Mouse (Mus musculus): Measurements from ENCODE around the gene Pmm2. TPM values are rescaled to one million over a fixed set of nuclear protein-coding genes. Genes with fewer than 3 reads are reported as not detected.
A peak's percentile ranks its signal among the peaks of the same experiment; 100 is the strongest.

Pmm2 gene
- polyA plus RNA-seq, 1 experiment: 20.9 TPM

DNA sequence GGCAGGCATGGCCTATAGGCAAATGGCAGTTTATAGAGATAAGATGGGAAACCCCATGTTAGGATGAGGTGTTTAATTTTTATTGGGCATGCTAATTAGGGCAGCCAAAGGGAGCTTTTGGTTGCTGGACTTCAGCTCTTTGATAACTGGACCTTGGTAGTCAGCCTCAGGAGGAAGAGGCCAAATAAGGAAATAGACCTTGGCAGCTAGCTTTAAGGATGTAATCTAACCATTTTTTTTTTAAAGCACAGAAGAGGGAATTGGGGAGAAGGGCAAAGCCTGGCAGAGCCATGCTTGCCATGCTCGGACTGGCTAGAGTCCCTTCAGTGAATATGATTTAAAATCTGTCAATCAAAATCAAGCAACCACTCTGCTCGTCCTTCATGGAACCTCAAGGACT is 7.1 kb upstream of the Pmm2 start:
- Histone ChIP-seq H3K27me3 (ENCODE audit: control insufficient read depth, insufficient read depth, low read length, poor library complexity, severe bottlenecking) (no peaks in the 10 kb centered on the region), H3K4me3 (ENCODE audit: low read depth, low read length) (no peak overlapping the region), H3K27ac (ENCODE audit: insufficient read depth, low read length) (no peak overlapping the region), H3K9me3 (replicated peaks; ENCODE audit: control insufficient read depth, insufficient read depth, low read length, poor library complexity, severe bottlenecking) (no peaks in the 10 kb centered on the region), H3K9ac (ENCODE audit: low read depth, poor library complexity, severe bottlenecking) (no peak overlapping the region), H3K4me1 (ENCODE audit: control insufficient read depth, insufficient read depth, low read length) (no peaks in the 10 kb centered on the region), H3K36me3 (ENCODE audit: control insufficient read depth, insufficient read depth, low read length, poor library complexity, severe bottlenecking) (peaks cover 8% of the 10 kb centered on the region; the same call in 1 of the 2 replicates)
- TF ChIP-seq CTCF (IDR thresholded peaks at IDR 0.05; ENCODE audit: low read depth, low read length): no peak
- no peak for TF ChIP-seq EP300 (IDR thresholded peaks at IDR 0.05; ENCODE audit: insufficient read depth, low read depth, low read length)
- no peak for TF ChIP-seq POLR2A (IDR thresholded peaks at IDR 0.05; ENCODE audit: insufficient read depth, low read length)

GRCm38 (mm10) chr16:8631428-8631827 is 6.0 kb upstream of the Pmm2 start:
- Histone ChIP-seq H3K9ac (ENCODE audit: low read depth, poor library complexity, severe bottlenecking) (no peak overlapping the region), H3K9me3 (replicated peaks; ENCODE audit: control insufficient read depth, insufficient read depth, low read length, poor library complexity, severe bottlenecking) (no peaks in the 10 kb centered on the region), H3K4me1 (ENCODE audit: control insufficient read depth, insufficient read depth, low read length) (no peaks in the 10 kb centered on the region), H3K27ac (ENCODE audit: insufficient read depth, low read length) (no peak overlapping the region), H3K4me3 (ENCODE audit: low read depth, low read length) (no peak overlapping the region), H3K27me3 (ENCODE audit: control insufficient read depth, insufficient read depth, low read length, poor library complexity, severe bottlenecking) (no peaks in the 10 kb centered on the region), H3K36me3 (ENCODE audit: control insufficient read depth, insufficient read depth, low read length, poor library complexity, severe bottlenecking) (peaks cover 8% of the 10 kb centered on the region; the same call in 1 of the 2 replicates)
- TF ChIP-seq EP300 (IDR thresholded peaks at IDR 0.05; ENCODE audit: insufficient read depth, low read depth, low read length) (no peak), POLR2A (IDR thresholded peaks at IDR 0.05; ENCODE audit: insufficient read depth, low read length) (no peak), CTCF (IDR thresholded peaks at IDR 0.05; ENCODE audit: low read depth, low read length) (no peak)

DNA sequence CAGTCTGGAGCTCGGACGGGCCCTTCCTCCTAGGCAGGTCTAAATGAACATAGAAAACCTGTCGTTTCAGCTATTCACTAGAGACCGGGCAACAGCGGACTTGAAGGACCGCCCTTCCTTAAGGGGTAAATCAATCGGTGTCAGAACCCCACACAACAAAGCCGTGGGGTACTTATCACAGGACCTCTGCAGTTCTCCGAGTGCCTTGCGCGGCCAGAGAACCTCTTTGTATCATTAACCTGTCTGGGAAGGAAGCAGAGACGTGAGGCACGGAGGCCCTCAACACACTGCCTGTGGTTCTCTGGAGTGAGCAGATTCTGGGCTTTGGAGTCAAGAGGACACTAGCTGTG is 632 bp upstream of the Pmm2 start:
- Histone ChIP-seq H3K4me3 (ENCODE audit: low read depth, low read length) (peak overlapping the region; percentile 99), H3K4me1 (ENCODE audit: control insufficient read depth, insufficient read depth, low read length) (no peaks in the 10 kb centered on the region), H3K9ac (ENCODE audit: low read depth, poor library complexity, severe bottlenecking) (peak overlapping the region; percentile 77), H3K27ac (ENCODE audit: insufficient read depth, low read length) (peak overlapping the region; percentile 42; the same call in 1 of the 2 replicates), H3K27me3 (ENCODE audit: control insufficient read depth, insufficient read depth, low read length, poor library complexity, severe bottlenecking) (no peaks in the 10 kb centered on the region), H3K36me3 (ENCODE audit: control insufficient read depth, insufficient read depth, low read length, poor library complexity, severe bottlenecking) (peaks cover 8% of the 10 kb centered on the region; the same call in 1 of the 2 replicates), H3K9me3 (replicated peaks; ENCODE audit: control insufficient read depth, insufficient read depth, low read length, poor library complexity, severe bottlenecking) (no peaks in the 10 kb centered on the region)
- TF ChIP-seq EP300 (IDR thresholded peaks at IDR 0.05; ENCODE audit: insufficient read depth, low read depth, low read length): no peak
- TF ChIP-seq CTCF (IDR thresholded peaks at IDR 0.05; ENCODE audit: low read depth, low read length): no peak
- TF ChIP-seq POLR2A (IDR thresholded peaks at IDR 0.05; ENCODE audit: insufficient read depth, low read length): no peak

GRCm38 (mm10) chr16:8638131-8638530 is 657 bp downstream of the Pmm2 start:
- H3K36me3 ChIP-seq (ENCODE audit: control insufficient read depth, insufficient read depth, low read length, poor library complexity, severe bottlenecking): peaks cover 5% of the 10 kb centered on the region; the same call in 1 of the 2 replicates
- no peaks in the 10 kb centered on the region for H3K27me3 ChIP-seq (ENCODE audit: control insufficient read depth, insufficient read depth, low read length, poor library complexity, severe bottlenecking)
- no peak for TF ChIP-seq POLR2A (IDR thresholded peaks at IDR 0.05; ENCODE audit: insufficient read depth, low read length)
- no peak for TF ChIP-seq EP300 (IDR thresholded peaks at IDR 0.05; ENCODE audit: insufficient read depth, low read depth, low read length)
- no peak for TF ChIP-seq CTCF (IDR thresholded peaks at IDR 0.05; ENCODE audit: low read depth, low read length)
- H3K27ac ChIP-seq (ENCODE audit: insufficient read depth, low read length): no peak overlapping the region
- H3K4me3 ChIP-seq (ENCODE audit: low read depth, low read length): peak overlapping the region; percentile 99
- H3K9me3 ChIP-seq (replicated peaks; ENCODE audit: control insufficient read depth, insufficient read depth, low read length, poor library complexity, severe bottlenecking): no peaks in the 10 kb centered on the region
- H3K4me1 ChIP-seq (ENCODE audit: control insufficient read depth, insufficient read depth, low read length): no peaks in the 10 kb centered on the region
- peak overlapping the region; percentile 77 for H3K9ac ChIP-seq (ENCODE audit: low read depth, poor library complexity, severe bottlenecking)

GRCm38 (mm10) chr16:8639466-8640191 is 2.2 kb downstream of the Pmm2 start:
- no peak overlapping the region for H3K27ac ChIP-seq (ENCODE audit: insufficient read depth, low read length)
- TF ChIP-seq POLR2A (IDR thresholded peaks at IDR 0.05; ENCODE audit: insufficient read depth, low read length) (no peak), CTCF (IDR thresholded peaks at IDR 0.05; ENCODE audit: low read depth, low read length) (no peak), EP300 (IDR thresholded peaks at IDR 0.05; ENCODE audit: insufficient read depth, low read depth, low read length) (no peak)
- H3K36me3 ChIP-seq (ENCODE audit: control insufficient read depth, insufficient read depth, low read length, poor library complexity, severe bottlenecking): peaks cover 5% of the 10 kb centered on the region; the same call in 1 of the 2 replicates
- no peaks in the 10 kb centered on the region for H3K4me1 ChIP-seq (ENCODE audit: control insufficient read depth, insufficient read depth, low read length)
- H3K9ac ChIP-seq (ENCODE audit: low read depth, poor library complexity, severe bottlenecking): no peak overlapping the region
- H3K9me3 ChIP-seq (replicated peaks; ENCODE audit: control insufficient read depth, insufficient read depth, low read length, poor library complexity, severe bottlenecking): no peaks in the 10 kb centered on the region
- no peak overlapping the region for H3K4me3 ChIP-seq (ENCODE audit: low read depth, low read length)
- H3K27me3 ChIP-seq (ENCODE audit: control insufficient read depth, insufficient read depth, low read length, poor library complexity, severe bottlenecking): no peaks in the 10 kb centered on the region

- peaks cover 13% of the 10 kb centered on the region for H3K36me3 ChIP-seq (ENCODE audit: control insufficient read depth, insufficient read depth, low read length, poor library complexity, severe bottlenecking)
- no peak overlapping the region for H3K27ac ChIP-seq (ENCODE audit: insufficient read depth, low read length)
- H3K4me3 ChIP-seq (ENCODE audit: low read depth, low read length): no peak overlapping the region
- H3K4me1 ChIP-seq (ENCODE audit: control insufficient read depth, insufficient read depth, low read length): no peaks in the 10 kb centered on the region
- H3K27me3 ChIP-seq (ENCODE audit: control insufficient read depth, insufficient read depth, low read length, poor library complexity, severe bottlenecking): no peaks in the 10 kb centered on the region
- peak; percentile 80 for TF ChIP-seq CTCF (IDR thresholded peaks at IDR 0.05; ENCODE audit: low read depth, low read length)
- TF ChIP-seq EP300 (IDR thresholded peaks at IDR 0.05; ENCODE audit: insufficient read depth, low read depth, low read length): no peak
- no peak overlapping the region for H3K9ac ChIP-seq (ENCODE audit: low read depth, poor library complexity, severe bottlenecking)
- no peaks in the 10 kb centered on the region for H3K9me3 ChIP-seq (replicated peaks; ENCODE audit: control insufficient read depth, insufficient read depth, low read length, poor library complexity, severe bottlenecking)
Observed at GRCm38 (mm10) chr16:8643855-8644254, 6.4 kb downstream of the Pmm2 start.
